Mouse (Mus musculus) megakaryocyte, adult 5-6 weeks (primary cell): ENCODE measurements around the gene Clca3a1. TPM values are rescaled to one million over a fixed set of nuclear protein-coding genes. Genes with fewer than 3 reads are reported as not detected.

Experiments used
- ATAC-seq: 2 replicates; pipeline ENCODE4 v1.8.0; 2016; ENCODE audit warnings: mild to moderate bottlenecking, inconsistent platforms; ENCODE audit not compliant: poor library complexity, severe bottlenecking
- total RNA-seq, 2 experiments: library from RNA; stranded (forward) in 1 of 2; stranded (reverse) in 1 of 2; fragments of 153-499, 151-499 nt in 1 of 2; fragments of 221-1000, 200-1000 nt in 1 of 2; gene quantifications; 2 replicates each; pipeline versions ENCODE4 v1.2.3 to v1.2.4; 2015 to 2017

Gene Clca3a1
- total RNA-seq, 2 experiments from 2014 or later = 0.04 TPM; not detected in 1

- no peak for ATAC-seq
Measured at GRCm38 (mm10) chr3:144686146-144686545, 74.6 kb downstream of the Clca3a1 start.

- ATAC-seq = no peak
Measured at GRCm38 (mm10) chr3:144683136-144683814, 77.5 kb downstream of the Clca3a1 start.

- ATAC-seq = no peak
Measured at GRCm38 (mm10) chr3:144681542-144681941, 79.2 kb downstream of the Clca3a1 start.

- peak; percentile 10; the same call in 1 of the 2 replicates for ATAC-seq
Measured at GRCm38 (mm10) chr3:144679701-144680159, 81.0 kb downstream of the Clca3a1 start.

Other genes with a start within 250 kb of the Clca3a1 start
- gene Hs2st1, start 190.8 kb downstream of the Clca3a1 start, total RNA-seq (2015) = 9.0 and 10.5 TPM in 2 replicates
- gene Hs2st1, start 190.8 kb downstream of the Clca3a1 start, total RNA-seq (2017) = 9.8 and 10.9 TPM in 2 replicates
- 348 and 402 TPM in 2 replicates for gene Selenof, start 190.7 kb downstream of the Clca3a1 start, total RNA-seq (2015)
- 537 and 557 TPM in 2 replicates for gene Selenof, start 190.7 kb downstream of the Clca3a1 start, total RNA-seq (2017)
- gene Sh3glb1, start 40.6 kb downstream of the Clca3a1 start, total RNA-seq (2015) = 255 and 267 TPM in 2 replicates
- 110 TPM in 2 replicates for gene Sh3glb1, start 40.6 kb downstream of the Clca3a1 start, total RNA-seq (2017)
- not detected in 2 replicates for gene Clca3a2, start 58.5 kb upstream of the Clca3a1 start, total RNA-seq (2015)
- not detected in 2 replicates for gene Clca3a2, start 58.5 kb upstream of the Clca3a1 start, total RNA-seq (2017)
- not detected in 2 replicates for gene Clca3b, start 88.4 kb upstream of the Clca3a1 start, total RNA-seq (2015)
- gene Clca3b, start 88.4 kb upstream of the Clca3a1 start, total RNA-seq (2017) = not detected in 2 replicates
- not detected in 2 replicates for gene Clca4b, start 171.6 kb upstream of the Clca3a1 start, total RNA-seq (2015)
- not detected in 2 replicates for gene Clca4b, start 171.6 kb upstream of the Clca3a1 start, total RNA-seq (2017)
- gene Clca4a, start 214.1 kb upstream of the Clca3a1 start, total RNA-seq (2015) = not detected in 2 replicates
- gene Clca4a, start 214.1 kb upstream of the Clca3a1 start, total RNA-seq (2017) = not detected in 2 replicates